Mouse (Mus musculus): Measurements from ENCODE around the gene Cpne6.

Cpne6 gene

DNA sequence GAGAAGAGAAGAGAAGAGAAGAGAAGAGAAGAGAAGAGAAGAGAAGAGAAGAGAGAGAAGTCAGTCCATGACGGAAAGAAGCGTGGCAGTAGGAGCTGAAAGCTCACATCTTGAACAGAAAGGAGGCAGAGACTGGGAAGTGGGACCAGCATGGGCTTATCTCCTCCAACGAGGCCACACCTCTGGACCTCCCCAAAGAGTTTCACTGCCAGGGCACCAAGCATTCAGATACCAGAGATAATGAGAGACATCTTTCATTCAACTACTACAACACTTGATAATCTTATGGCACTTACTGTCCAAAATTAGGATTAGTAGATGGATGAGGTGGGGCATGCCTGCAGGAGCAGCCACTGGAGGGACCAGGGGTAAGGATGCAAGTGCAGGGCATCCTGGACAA is 45.5 kb downstream of the Cpne6 start:
- DNase-seq (ENCODE audit: low spot score), result no peak

DNA sequence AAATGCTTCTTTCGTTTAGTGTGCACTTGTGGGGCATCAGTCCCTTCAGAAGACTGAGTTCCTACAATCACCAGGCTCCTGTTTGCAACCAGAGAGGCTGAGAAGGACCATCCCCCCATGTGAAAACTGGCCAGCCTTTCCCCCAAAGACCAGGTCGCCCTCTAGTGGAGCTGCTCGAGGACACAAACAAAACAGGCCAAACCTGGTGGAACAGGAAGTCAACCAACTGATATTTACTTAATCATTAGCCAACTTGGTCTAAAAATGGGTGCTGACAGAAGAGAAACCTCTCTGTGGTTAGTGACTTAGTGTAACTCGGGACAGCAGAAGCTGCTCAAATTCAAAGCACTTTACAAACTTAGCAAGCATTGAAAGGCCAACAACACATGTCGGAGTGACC is 46.8 kb downstream of the Cpne6 start:
- peak; percentile 48 for DNase-seq (ENCODE audit: low spot score)

DNA sequence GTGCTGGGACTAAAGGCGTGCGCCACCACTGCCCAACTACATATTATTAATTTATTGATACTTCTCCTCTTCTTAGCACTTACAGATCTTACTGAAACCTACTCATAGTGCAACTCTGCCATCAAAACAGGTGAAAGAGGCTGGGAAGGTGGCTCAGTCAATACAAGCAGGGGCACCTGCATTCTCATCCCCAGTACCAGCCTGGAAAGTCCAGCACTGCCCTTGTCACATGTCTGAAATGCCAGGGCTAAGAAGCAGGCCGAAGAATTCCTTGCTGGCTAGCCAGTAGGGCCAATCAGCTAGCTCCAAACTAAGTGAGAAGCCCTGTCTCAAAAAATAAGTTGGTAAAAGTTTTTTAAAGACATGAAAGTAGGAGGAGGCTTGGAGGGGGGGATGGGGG is 47.3 kb downstream of the Cpne6 start:
- no peak for DNase-seq (ENCODE audit: low spot score)

DNA sequence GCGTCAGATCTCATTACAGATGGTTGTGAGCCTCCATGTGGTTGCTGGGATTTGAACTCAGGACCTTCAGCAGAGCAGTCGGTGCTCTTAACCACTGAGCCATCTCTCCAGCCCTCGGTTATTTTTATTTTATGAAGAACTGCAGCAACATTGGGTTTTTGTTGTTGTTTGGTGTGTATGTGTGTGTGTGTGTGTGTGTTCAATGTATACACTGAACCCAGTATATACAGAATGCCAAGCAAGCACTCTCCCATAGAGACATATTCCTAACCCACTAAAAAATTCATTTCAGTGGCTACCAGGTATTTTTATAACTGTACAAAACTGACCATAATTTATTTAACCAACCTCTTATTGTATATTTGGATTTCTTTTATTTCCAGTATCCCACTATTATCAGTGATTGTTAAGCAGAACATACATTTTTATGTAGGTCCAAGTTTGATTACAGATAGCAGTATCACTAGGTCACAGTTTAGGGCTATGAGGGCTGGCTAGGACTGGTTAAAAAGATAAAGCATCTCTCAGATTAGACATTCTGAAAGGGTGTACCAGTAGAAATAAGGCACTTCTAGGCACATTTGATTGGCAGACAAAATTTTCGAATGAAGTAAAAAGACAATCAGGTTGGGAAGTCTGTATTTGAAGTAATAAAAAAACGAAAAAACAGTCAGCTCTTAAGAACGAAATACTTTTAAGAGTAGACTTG is 48.6 kb downstream of the Cpne6 start:
- DNase-seq (ENCODE audit: low spot score), result no peak

DNA sequence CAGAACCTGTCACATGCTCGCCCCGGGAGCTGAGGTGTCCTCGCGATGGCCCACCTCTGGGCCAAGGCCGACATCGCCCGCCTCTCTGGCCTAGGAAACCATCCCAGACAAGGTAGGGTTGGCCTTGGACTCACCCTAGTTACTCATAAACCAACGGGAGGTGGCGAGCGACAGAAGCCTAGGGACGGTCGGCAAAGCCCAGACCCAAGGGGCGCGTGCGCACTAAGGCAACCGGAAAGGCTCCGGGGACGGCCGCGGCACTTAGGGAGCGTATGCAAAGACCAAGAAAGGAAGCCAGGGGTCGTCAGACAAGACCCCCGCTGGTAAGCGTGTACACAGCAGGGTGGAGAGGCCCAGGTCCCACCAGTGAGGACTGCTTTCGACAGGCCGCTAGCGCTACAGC is 49.6 kb downstream of the Cpne6 start, which contains the start of gene Dcaf11:
Gene Dcaf11 (plus strand): TSS at position 208 of the 403 bp plus-strand sequence.
- peak; percentile 86 for DNase-seq (ENCODE audit: low spot score)

DNA sequence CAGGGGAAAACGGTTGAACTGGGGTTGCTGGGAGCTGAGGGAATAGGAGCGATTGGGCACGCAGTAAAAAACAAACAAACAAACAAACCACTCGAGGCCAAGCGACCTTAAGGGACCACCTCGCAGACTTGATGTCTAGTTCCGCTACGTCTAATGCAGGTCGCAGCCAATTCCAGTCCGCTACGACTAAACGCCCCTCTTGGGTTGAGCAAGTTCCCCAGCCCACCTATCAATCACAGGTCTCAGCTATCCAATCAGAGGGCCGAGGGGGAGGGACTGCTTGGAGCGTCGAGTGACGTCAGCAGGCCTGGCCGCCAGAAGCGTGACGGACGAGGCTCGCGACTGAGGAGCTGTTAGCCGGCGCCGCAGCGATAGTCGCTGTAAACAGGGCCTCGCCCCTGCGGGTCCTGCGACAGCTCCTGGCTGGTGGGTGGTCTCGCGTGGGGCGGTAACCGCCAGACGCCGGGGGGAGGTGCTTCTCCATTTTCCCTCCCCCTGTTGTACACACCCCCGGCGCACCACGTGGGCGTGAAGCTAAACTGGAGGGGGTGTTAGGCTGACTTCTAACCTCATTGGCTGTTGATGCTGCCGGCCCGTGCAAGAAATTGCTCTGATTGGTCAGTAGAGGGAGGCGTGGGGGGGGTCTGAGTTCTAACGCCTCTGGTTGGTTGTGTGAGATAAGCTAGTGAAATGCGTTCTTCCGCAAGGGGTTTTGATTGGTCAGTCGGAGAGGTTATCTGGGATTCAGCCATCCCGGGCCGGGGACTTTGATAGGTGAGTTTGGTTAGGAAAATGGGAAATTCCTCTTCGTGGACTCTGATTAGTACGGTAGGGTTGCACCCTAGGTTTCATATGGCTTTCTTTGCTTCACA is 50.2 kb downstream of the Cpne6 start, which contains the start of gene A730061H03Rik:
Gene A730061H03Rik (minus strand): TSS at position 205 of the 872 bp plus-strand sequence.
- DNase-seq (ENCODE audit: low spot score), result peak; percentile 95

DNA sequence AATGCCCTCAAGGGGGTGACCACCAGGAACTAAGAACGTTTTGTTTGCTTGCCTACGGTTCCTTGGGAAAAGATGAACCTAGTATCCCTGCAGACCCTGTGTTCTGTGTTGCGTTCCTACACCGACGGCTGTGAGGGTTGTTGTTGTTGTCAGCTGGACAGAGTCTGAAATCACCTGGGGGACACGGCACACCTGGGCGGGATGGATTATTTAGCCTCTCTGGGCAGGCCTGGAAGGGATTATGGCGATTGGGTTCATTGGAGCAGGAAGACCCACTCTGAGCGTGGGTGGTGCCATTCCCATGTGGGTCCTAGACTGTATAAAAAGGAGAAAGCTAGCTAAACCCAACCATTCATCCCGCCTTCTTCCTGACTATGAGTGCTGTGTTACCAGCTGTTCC is 51.6 kb downstream of the Cpne6 start:
- DNase-seq (ENCODE audit: low spot score), result no peak

DNA sequence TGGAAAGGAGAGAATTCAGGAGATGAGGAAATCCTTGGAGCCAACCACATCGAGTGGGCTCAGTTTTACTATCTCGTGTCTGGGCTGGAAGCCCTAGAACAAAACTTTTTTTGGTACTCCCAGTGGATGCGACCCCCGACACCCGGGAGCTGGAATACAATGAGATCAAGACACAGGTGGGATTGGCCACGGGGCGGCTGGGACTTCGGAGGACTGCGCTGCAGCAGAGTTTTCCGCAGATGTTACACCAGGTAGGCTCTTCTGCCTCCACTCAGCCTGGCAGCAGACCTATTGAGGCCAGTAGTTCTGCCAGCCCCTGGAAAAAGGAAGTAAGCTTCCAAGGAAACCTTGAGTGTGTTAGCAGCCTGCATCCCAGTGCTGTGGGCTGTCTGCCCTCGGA is 53.0 kb downstream of the Cpne6 start:
- DNase-seq (ENCODE audit: low spot score), result no peak

DNA sequence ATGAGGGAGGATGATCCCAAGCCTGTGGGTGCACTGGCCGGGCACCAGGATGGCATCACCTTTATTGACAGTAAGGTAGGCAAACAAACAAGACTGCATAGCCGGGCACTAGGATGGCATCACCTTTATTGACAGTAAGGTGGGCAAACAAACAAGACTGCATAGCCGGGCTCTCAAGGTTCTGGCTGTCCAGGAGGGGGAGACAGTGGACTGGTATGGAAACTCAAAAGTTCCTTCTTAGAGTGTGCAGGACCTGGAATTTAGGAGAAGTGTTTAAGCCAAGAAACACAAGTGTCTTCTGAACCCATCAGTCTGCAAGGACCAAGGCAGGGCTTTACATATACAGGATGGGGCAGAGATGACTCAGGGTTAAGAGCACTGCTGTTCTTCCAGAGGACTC is 55.5 kb downstream of the Cpne6 start:
- no peak for DNase-seq (ENCODE audit: low spot score)

Measured in ovary, postnatal 10 days (tissue).